Mouse (Mus musculus): ENCODE results near the gene Abcc4. TPM values are rescaled to one million over a fixed set of nuclear protein-coding genes. Genes with fewer than 3 reads are reported as not detected.

The Abcc4 gene
- total RNA-seq, 2 experiments from 2014 or later: 9.6 to 9.9 TPM

- no peak for DNase-seq
- intact Hi-C loops (cut with DNase I): no loop called here
Observed at GRCm38 (mm10) chr14:118604903-118605302, 101.1 kb downstream of the Abcc4 start.

GRCm38 (mm10) chr14:118602031-118602430, 104.0 kb downstream of the Abcc4 start:
- intact Hi-C loops (cut with DNase I): no loop called here
- no peak for DNase-seq

- intact Hi-C loops (cut with DNase I): no loop called here
- no peak for DNase-seq
Observed at GRCm38 (mm10) chr14:118600746-118601145, 105.3 kb downstream of the Abcc4 start.

- intact Hi-C loops (cut with DNase I): no loop called here
Observed at GRCm38 (mm10) chr14:118598757-118599156, 107.3 kb downstream of the Abcc4 start.

GRCm38 (mm10) chr14:118594463-118594862, 111.6 kb downstream of the Abcc4 start:
- intact Hi-C loops (cut with DNase I): loop anchor here (5.0 kb wide), 3 partner anchors 87 to 587 kb away; no protein-coding TSS in a partner anchor
- DNase-seq: peak in 1 of 2 experiments; percentile 7

More at GRCm38 (mm10) chr14:118598757-118599156, 107.3 kb downstream of the Abcc4 start:
- DNase-seq: no peak

- intact Hi-C loops (cut with DNase I): loop anchor here (1.0 to 5.0 kb wide), 4 partner anchors 84 to 584 kb away; no protein-coding TSS in a partner anchor
- DNase-seq: peak; percentile 80 to 90
Observed at GRCm38 (mm10) chr14:118591477-118592403, 114.3 kb downstream of the Abcc4 start.

GRCm38 (mm10) chr14:118582333-118582941, 123.6 kb downstream of the Abcc4 start:
- no peak for DNase-seq
- intact Hi-C loops (cut with DNase I): no loop called here

- no peak for DNase-seq
- intact Hi-C loops (cut with DNase I): no loop called here
Observed at GRCm38 (mm10) chr14:118581673-118582072, 124.3 kb downstream of the Abcc4 start.

- no peak for DNase-seq
- intact Hi-C loops (cut with DNase I): no loop called here
Observed at GRCm38 (mm10) chr14:118579013-118579728, 126.8 kb downstream of the Abcc4 start.

- intact Hi-C loops (cut with DNase I): no loop called here
- DNase-seq: no peak
Observed at GRCm38 (mm10) chr14:118577895-118578294, 128.1 kb downstream of the Abcc4 start.

GRCm38 (mm10) chr14:118572688-118573245, 133.3 kb downstream of the Abcc4 start:
- intact Hi-C loops (cut with DNase I): no loop called here
- DNase-seq: no peak

GRCm38 (mm10) chr14:118569586-118569985, 136.4 kb downstream of the Abcc4 start:
- intact Hi-C loops (cut with DNase I): no loop called here
- DNase-seq: no peak

- intact Hi-C loops (cut with DNase I): no loop called here
- DNase-seq: no peak
Observed at GRCm38 (mm10) chr14:118568116-118568673, 137.8 kb downstream of the Abcc4 start.

- intact Hi-C loops (cut with DNase I): no loop called here
Observed at GRCm38 (mm10) chr14:118566809-118567208, 139.2 kb downstream of the Abcc4 start.

GRCm38 (mm10) chr14:118566214-118566688, 139.8 kb downstream of the Abcc4 start:
- DNase-seq: no peak
- intact Hi-C loops (cut with DNase I): no loop called here

More at GRCm38 (mm10) chr14:118566809-118567208, 139.2 kb downstream of the Abcc4 start:
- DNase-seq: no peak

GRCm38 (mm10) chr14:118565696-118566095, 140.3 kb downstream of the Abcc4 start:
- intact Hi-C loops (cut with DNase I): no loop called here
- no peak for DNase-seq

- DNase-seq: no peak
- intact Hi-C loops (cut with DNase I): no loop called here
Observed at GRCm38 (mm10) chr14:118563570-118563969, 142.4 kb downstream of the Abcc4 start.

- DNase-seq: no peak
- intact Hi-C loops (cut with DNase I): no loop called here
Observed at GRCm38 (mm10) chr14:118552901-118553475, 153.0 kb downstream of the Abcc4 start.

- no peak for DNase-seq
- intact Hi-C loops (cut with DNase I): no loop called here
Observed at GRCm38 (mm10) chr14:118552390-118552789, 153.6 kb downstream of the Abcc4 start.

Data from heart, postnatal 14 days (tissue).